Mouse (Mus musculus) heart, embryonic 16.5 days (tissue): ENCODE data around the gene Hykk. TPM values are rescaled to one million over a fixed set of nuclear protein-coding genes. Genes with fewer than 3 reads are reported as not detected.
"Not testable (repeated sequence)": the region's sequence is repeated elsewhere in the genome, so short reads cannot be mapped to it uniquely, and the experiment has no call there.

Source experiments
- ATAC-seq: fragments of 200-750 bp; cut with Nextera tagmentation; replicated peaks from 2 replicates; pipeline ENCODE4 v1.8.0; 2017; ENCODE audit warnings: moderate number of reproducible peaks; ENCODE audit not compliant: insufficient read depth, low FRiP score; ENCODE audit errors: extremely low read depth
- H3K27ac ChIP-seq: fragments of 300-500 bp; sonication (generic); 2 replicates; pipeline ENCODE4 v1.5.1; 2014; ENCODE audit warnings: mild to moderate bottlenecking, low read length, control low read depth, moderate library complexity
- H3K27me3 ChIP-seq: fragments of 300-500 bp; sonication (generic); 2 replicates; pipeline ENCODE4 v1.6.1; 2014; ENCODE audit warnings: low read length, mixed read lengths; ENCODE audit not compliant: control insufficient read depth, insufficient read depth
- H3K36me3 ChIP-seq: fragments of 300-500 bp; sonication (generic); 2 replicates; pipeline ENCODE4 v1.6.1; 2014; ENCODE audit not compliant: control insufficient read depth, insufficient read depth
- H3K4me1 ChIP-seq: fragments of 300-500 bp; sonication (generic); 2 replicates; pipeline ENCODE4 v1.6.1; 2014; ENCODE audit warnings: low read length, mixed read lengths; ENCODE audit not compliant: control insufficient read depth, insufficient read depth
- H3K4me2 ChIP-seq: fragments of 300-500 bp; sonication (generic); 2 replicates; pipeline ENCODE4 v1.6.1; 2014; ENCODE audit warnings: low read depth, mild to moderate bottlenecking, control low read depth, low read length
- H3K4me3 ChIP-seq: fragments of 300-500 bp; sonication (generic); 2 replicates; pipeline ENCODE4 v1.5.1; 2014; ENCODE audit warnings: mild to moderate bottlenecking, control low read depth, low read length
- H3K9ac ChIP-seq: fragments of 300-500 bp; sonication (generic); 2 replicates; pipeline ENCODE4 v1.6.1; 2014; ENCODE audit warnings: low read length, control low read depth
- H3K9me3 ChIP-seq: fragments of 300-500 bp; sonication (generic); replicated peaks from 2 replicates; pipeline ENCODE4 v1.6.1; 2016; ENCODE audit warnings: low read length; ENCODE audit not compliant: control insufficient read depth
- WGBS: fragments of 180-500 bp; shearing (Covaris S2); extraction: QIAGEN DNeasy Blood & Tissue Kit; methylation state at CpG from one replicate; pipeline ENCODE4 v1.1.7; 2014; 5-methylcytosine and 5-hydroxymethylcytosine counted together
- polyA plus RNA-seq: library from polyadenylated mRNA; unstranded; fragments of >200 nt; fragmentation: Nextera tagmentation; extraction: Ambion mirVana; gene quantifications from 2 replicates; pipeline ENCODE4 v1.2.1, GENCODE M21; 2015

Hykk gene
- polyA plus RNA-seq, 1 experiment from 2014 or later, result 1.7 TPM

DNA sequence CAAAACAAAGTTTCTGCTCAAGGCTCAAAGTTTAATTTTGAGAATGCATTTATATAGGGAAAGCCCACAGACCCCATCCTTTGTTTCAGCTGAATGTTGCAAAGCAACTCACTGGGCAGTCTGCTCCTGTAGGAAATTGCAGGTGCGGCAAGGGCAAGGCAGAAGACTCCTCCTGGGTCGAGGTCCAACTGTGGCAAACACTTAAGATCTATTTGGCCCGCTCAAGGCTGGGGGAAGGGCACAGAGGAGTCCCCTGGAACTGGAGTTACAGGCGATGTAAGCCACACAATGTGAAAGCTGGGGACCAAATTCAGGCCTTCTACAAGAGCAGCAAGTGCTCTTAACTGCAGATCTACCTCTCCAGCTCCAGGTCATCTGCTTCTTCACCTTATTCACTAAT is 2.9 kb downstream of the Hykk start:
- no peaks in the 10 kb centered on the region for H3K27me3 ChIP-seq
- H3K9ac ChIP-seq, result no peak overlapping the region
- H3K27ac ChIP-seq, result no peak overlapping the region
- no peak overlapping the region for H3K4me2 ChIP-seq
- peaks cover 8% of the 10 kb centered on the region for H3K36me3 ChIP-seq
- H3K4me1 ChIP-seq, result peaks cover 3% of the 10 kb centered on the region; the same call in 1 of the 2 replicates
- ATAC-seq, result no peak
- H3K4me3 ChIP-seq, result no peak overlapping the region
- no peaks in the 10 kb centered on the region for H3K9me3 ChIP-seq
- WGBS, result 50% methylated on average over 4 of the region's 4 CpGs

DNA sequence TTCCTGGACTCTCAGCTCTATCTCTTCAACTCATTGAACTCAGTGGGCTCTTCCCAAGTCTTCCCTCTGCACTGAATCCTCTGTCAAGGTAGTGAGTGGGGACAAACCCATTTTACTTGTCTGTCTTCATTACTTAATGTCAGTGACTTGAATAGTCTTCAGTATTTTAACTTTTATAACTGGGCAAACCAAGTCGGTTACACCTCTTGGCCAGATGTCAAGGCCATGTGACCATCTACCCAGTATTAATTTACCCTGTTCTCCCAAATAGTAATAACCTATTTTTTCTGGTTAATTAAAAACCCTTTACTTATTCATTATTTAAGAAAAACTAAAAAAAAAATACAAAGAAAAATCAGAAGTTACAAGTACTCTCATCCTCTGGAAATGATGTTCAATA is 13.7 kb downstream of the Hykk start:
- no peak for ATAC-seq
- WGBS, result 89% methylated on average over 1 of the region's 1 CpGs
- Histone ChIP-seq H3K27me3 (no peaks in the 10 kb centered on the region), H3K4me1 (no peaks in the 10 kb centered on the region), H3K4me2 (no peak overlapping the region), H3K27ac (no peak overlapping the region), H3K9ac (no peak overlapping the region), H3K36me3 (no peaks in the 10 kb centered on the region), H3K9me3 (no peaks in the 10 kb centered on the region), H3K4me3 (no peak overlapping the region)

DNA sequence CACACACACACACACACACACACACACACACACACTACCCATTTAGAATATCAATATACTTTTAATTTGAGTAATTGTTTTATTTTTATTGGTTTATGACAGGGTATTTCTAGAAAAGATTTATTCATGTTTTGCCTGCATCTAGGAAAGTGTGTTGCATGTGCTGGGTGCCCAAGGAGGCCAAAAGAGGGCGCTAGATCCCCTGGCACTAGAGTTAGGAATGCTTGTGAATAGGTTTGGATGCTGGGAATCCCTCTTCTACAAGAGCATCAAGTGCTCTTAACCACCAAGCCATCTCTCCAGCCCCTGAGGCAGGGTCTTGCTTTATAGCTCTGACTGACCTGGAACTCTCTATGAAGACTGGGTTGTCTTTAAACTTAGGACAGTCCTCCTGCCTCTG is 14.7 kb downstream of the Hykk start:
- no peak overlapping the region for H3K4me3 ChIP-seq
- no peaks in the 10 kb centered on the region for H3K27me3 ChIP-seq
- no peak overlapping the region for H3K4me2 ChIP-seq
- no peak for ATAC-seq
- H3K36me3 ChIP-seq, result no peaks in the 10 kb centered on the region
- WGBS, result 11% methylated on average over 1 of the region's 1 CpGs
- no peaks in the 10 kb centered on the region for H3K4me1 ChIP-seq
- H3K9ac ChIP-seq, result no peak overlapping the region
- H3K9me3 ChIP-seq, result no peaks in the 10 kb centered on the region
- H3K27ac ChIP-seq, result no peak overlapping the region

DNA sequence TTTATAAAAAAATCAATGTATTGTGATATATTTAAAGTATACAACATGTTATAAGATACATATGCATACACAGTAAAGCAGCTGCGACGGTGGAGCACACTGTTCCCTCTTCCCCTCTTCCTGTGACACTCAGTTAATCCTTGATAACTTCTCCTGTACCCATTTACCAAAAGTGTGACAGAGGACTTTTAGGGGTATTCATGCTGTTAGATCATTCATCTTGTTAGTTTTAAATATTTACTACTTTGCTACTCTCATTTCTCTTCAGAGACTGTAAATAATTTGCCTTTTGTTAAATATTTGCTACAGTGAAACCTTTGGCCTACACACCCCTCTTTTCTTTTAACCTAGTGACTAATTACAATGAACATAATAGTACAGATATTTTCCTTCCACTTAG is 15.3 kb downstream of the Hykk start:
- H3K4me3 ChIP-seq, result no peak overlapping the region
- H3K9me3 ChIP-seq, result no peaks in the 10 kb centered on the region
- H3K27me3 ChIP-seq, result no peaks in the 10 kb centered on the region
- H3K36me3 ChIP-seq, result no peaks in the 10 kb centered on the region
- H3K4me2 ChIP-seq, result no peak overlapping the region
- no peak for ATAC-seq
- no peak overlapping the region for H3K27ac ChIP-seq
- H3K4me1 ChIP-seq, result no peaks in the 10 kb centered on the region
- no peak overlapping the region for H3K9ac ChIP-seq
- WGBS, result 75% methylated on average over 2 of the region's 2 CpGs

DNA sequence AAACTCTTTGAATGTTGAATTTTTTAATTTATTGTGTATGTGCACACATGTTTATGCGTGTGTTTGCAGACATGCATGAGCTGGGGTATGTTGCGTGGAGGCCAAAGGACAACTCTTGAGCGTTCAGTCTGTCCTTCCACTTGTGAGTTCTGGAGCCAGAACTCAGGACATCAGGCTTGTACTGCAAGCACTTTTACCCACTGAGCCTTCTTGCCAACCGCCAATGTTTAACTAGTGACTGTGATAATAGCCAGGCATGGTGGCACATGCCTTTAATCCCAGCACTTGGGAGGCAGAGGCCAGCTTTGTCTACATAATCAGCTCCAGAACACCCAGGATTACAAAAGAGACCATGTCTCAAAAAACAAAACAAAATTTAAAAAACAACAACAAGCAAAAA is 25.0 kb downstream of the Hykk start:
- 77% methylated on average over 4 of the region's 4 CpGs for WGBS
- ATAC-seq, result no peak
- H3K4me1 ChIP-seq, result no peaks in the 10 kb centered on the region

DNA sequence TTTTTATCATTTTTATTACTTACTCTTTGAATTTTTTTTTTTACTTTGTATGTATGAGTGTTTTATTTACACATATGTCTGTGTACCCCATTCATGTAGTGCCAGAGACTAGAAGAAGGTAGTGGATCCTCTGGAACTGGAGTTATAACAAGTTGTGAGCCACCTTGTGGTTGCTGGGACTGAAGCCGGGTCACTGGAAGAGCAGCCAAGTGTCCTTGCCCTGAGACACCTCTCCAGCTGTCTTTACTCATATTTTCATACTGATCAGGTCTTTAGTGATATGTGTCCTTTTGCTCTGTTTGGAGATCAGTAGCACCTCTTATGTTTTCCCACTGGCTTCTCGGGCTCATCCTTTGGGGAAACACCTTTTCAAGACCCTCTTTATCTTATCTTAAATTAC is 27.4 kb downstream of the Hykk start:
- Histone ChIP-seq H3K4me2 (no peak overlapping the region), H3K27me3 (no peaks in the 10 kb centered on the region), H3K9ac (no peak overlapping the region), H3K27ac (no peak overlapping the region), H3K4me3 (no peak overlapping the region), H3K9me3 (no peaks in the 10 kb centered on the region), H3K36me3 (no peaks in the 10 kb centered on the region), H3K4me1 (no peaks in the 10 kb centered on the region)
- 65% methylated on average over 2 of the region's 2 CpGs for WGBS
- ATAC-seq, result no peak

More for the DNA sequence above, 25.0 kb downstream of the Hykk start:
- H3K4me2 ChIP-seq, result no peak overlapping the region
- no peak overlapping the region for H3K9ac ChIP-seq
- no peaks in the 10 kb centered on the region for H3K27me3 ChIP-seq
- H3K36me3 ChIP-seq, result no peaks in the 10 kb centered on the region
- H3K27ac ChIP-seq, result no peak overlapping the region
- no peak overlapping the region for H3K4me3 ChIP-seq
- H3K9me3 ChIP-seq, result no peaks in the 10 kb centered on the region

DNA sequence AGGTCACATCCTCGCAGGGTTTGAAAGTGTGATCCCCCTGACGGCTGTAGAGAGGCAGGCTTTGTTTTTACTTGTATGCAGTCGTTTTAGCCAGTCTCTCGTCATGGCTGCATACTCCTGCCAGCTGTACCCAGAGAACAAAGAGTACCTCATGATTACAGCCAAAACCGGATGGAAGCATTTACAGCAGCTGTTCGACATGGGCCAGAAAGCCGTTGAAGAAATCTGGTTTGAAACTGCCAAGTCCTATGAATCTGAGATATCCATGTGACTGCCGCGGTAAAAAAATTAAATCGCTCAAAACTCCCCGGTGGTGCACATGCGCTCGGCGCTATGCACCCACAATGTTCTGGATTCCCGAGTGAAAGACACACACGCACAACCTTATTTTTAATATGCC is 29.2 kb downstream of the Hykk start:
- H3K9me3 ChIP-seq, result no peaks in the 10 kb centered on the region
- H3K9ac ChIP-seq, result no peak overlapping the region

DNA sequence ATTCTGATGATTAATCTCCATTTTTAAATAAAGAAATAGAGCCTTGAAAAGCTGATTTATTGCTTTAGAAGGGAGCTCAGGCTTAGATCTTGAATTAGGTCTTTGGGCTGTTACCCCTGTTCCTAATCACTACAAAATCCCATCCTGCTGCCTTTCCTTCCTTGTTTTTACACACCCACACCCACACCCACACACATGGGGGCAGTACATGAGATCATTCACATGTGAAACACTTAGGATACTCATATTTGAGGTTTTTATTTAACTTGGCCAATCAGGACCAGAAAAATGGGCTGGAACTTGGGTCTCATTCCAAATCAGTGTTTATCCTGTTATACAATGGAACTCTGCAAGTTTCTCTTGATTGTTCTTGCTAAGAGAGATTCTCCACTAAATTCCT is 32.4 kb downstream of the Hykk start:
- ATAC-seq, result no peak
- Histone ChIP-seq H3K9me3 (no peaks in the 10 kb centered on the region), H3K4me2 (no peak overlapping the region), H3K4me3 (no peak overlapping the region), H3K27me3 (no peaks in the 10 kb centered on the region), H3K4me1 (peaks cover 14% of the 10 kb centered on the region), H3K9ac (no peak overlapping the region), H3K27ac (no peak overlapping the region), H3K36me3 (peaks cover 18% of the 10 kb centered on the region)

More for the DNA sequence above, 29.2 kb downstream of the Hykk start:
- H3K4me2 ChIP-seq, result no peak overlapping the region
- ATAC-seq, result no peak
- no peak overlapping the region for H3K27ac ChIP-seq
- peaks cover under 1% of the 10 kb centered on the region; the same call in 1 of the 2 replicates for H3K4me1 ChIP-seq
- whole genome bisulfite sequencing, result 66% methylated on average over 16 of the region's 16 CpGs
- no peaks in the 10 kb centered on the region for H3K36me3 ChIP-seq
- H3K4me3 ChIP-seq, result no peak overlapping the region
- H3K27me3 ChIP-seq, result no peaks in the 10 kb centered on the region

DNA sequence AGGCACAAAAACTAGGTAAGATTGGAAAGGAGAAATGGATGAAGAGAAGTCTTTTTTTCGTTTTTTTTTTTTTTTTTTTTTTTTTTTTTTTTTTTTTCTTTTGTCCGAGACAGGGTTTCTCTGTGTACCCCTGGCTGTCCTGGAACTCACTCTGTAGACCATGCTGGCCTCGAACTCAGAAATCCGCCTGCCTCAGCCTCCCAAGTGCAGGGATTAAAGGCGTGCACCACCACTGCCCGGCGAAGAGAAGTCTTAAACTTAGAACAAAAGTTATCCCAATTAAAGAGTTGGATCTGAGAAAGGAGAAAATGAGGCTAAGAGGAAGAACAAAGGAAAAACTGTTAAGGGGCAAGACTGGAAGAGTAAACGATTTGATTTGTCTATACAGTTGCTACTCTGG is 33.1 kb downstream of the Hykk start:
- peaks cover 22% of the 10 kb centered on the region for H3K36me3 ChIP-seq
- peak overlapping the region; percentile 66 for H3K4me2 ChIP-seq
- H3K9ac ChIP-seq, result peak overlapping the region; percentile 66
- peak overlapping the region; percentile 56; the same call in 1 of the 2 replicates for H3K27ac ChIP-seq
- WGBS, result 44% methylated on average over 8 of the region's 8 CpGs
- H3K27me3 ChIP-seq, H3K9me3 ChIP-seq, ATAC-seq: not testable (repeated sequence)
- H3K4me1 ChIP-seq, result peaks cover 14% of the 10 kb centered on the region
- H3K4me3 ChIP-seq, result peak overlapping the region; percentile 89
